Mouse (Mus musculus): ENCODE results near the gene Rft1. TPM values are rescaled to one million over a fixed set of nuclear protein-coding genes. Genes with fewer than 3 reads are reported as not detected.

Rft1 gene
- 8.4 and 9.0 TPM in 2 replicates for polyA plus RNA-seq (2015; fragmentation: Nextera tagmentation; extraction: Ambion mirVana)

DNA sequence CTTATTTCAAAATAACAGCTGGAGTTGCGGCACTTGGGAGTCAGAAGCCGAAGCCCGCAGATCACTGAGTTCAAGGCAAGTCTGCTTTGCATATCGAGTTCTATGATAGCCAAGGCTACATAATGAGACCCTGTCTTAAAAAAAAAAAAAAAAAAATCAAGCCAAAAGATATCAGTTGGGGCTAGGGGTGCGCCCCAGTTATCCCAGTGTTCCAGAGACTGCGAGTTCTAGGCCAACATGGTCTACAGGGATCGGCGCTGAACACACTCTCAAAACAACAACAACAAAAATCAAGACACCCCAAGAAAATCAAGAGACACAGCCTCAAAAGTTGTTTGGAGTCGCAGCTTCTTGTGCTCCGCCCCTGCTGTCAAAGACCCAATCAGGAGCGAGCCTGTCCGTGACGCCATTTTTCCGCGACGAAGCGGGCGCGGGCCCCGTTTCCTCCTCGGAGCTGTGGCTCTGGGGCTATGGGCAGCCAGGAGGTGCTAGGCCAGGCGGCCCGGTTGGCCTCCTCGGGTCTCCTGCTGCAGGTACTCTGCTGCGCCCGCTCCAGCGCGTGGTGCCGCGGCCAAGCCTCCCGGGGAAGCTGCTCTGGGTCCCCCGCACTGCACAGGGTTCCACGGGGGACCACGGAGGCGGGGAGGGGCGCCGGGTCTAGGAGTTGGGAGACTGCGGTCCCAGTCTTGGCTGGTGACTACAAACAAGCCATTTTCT lies at the start of gene Rft1:
Gene Rft1 (plus strand): TSS at position 418 of the 717 bp plus-strand sequence.
- H3K9me3 ChIP-seq (ENCODE audit: control insufficient read depth) = no peaks in the 10 kb centered on the region
- H3K9ac ChIP-seq (ENCODE audit: low read depth, low read length) = peak within 1 kb of the TSS; percentile 82
- peak within 1 kb of the TSS; percentile 86 for H3K27ac ChIP-seq (ENCODE audit: low read depth, low read length)
- H3K4me1 ChIP-seq (replicated peaks; ENCODE audit: control insufficient read depth, insufficient read depth, low read length) = no peaks in the 10 kb centered on the region
- no peaks in the 10 kb centered on the region for H3K27me3 ChIP-seq (replicated peaks; ENCODE audit: control insufficient read depth, insufficient read depth, low read length)
- 1% methylated on average over 38 of the region's 38 CpGs for WGBS
- peak; percentile 89 for ATAC-seq
- peak within 1 kb of the TSS; percentile 67 for H3K4me3 ChIP-seq (ENCODE audit: low read depth, low read length)
- TF ChIP-seq CTCF (IDR thresholded peaks at IDR 0.05; ENCODE audit: low read depth) = peak; percentile 54
- H3K4me2 ChIP-seq (replicated peaks; ENCODE audit: low read depth) = peak within 1 kb of the TSS; percentile 64
- H3K36me3 ChIP-seq (ENCODE audit: control insufficient read depth, insufficient read depth) = peaks cover 6% of the 10 kb centered on the region; the same call in 1 of the 2 replicates

- Histone ChIP-seq H3K27me3 (replicated peaks; ENCODE audit: control insufficient read depth, insufficient read depth, low read length) (no peaks in the 10 kb centered on the region), H3K4me2 (replicated peaks; ENCODE audit: low read depth) (no peak overlapping the region), H3K27ac (ENCODE audit: low read depth, low read length) (no peak overlapping the region), H3K9me3 (ENCODE audit: control insufficient read depth) (no peaks in the 10 kb centered on the region), H3K4me3 (ENCODE audit: low read depth, low read length) (no peak overlapping the region), H3K9ac (ENCODE audit: low read depth, low read length) (no peak overlapping the region), H3K4me1 (replicated peaks; ENCODE audit: control insufficient read depth, insufficient read depth, low read length) (no peaks in the 10 kb centered on the region), H3K36me3 (ENCODE audit: control insufficient read depth, insufficient read depth) (peaks cover 78% of the 10 kb centered on the region)
- TF ChIP-seq CTCF (IDR thresholded peaks at IDR 0.05; ENCODE audit: low read depth) = no peak
- WGBS = 87% methylated on average over 5 of the region's 5 CpGs
- ATAC-seq = no peak
Observed at GRCm38 (mm10) chr14:30606817-30607216, 47.3 kb upstream of the Rft1 start.

- peaks cover 69% of the 10 kb centered on the region for H3K36me3 ChIP-seq (ENCODE audit: control insufficient read depth, insufficient read depth)
- no peaks in the 10 kb centered on the region for H3K27me3 ChIP-seq (replicated peaks; ENCODE audit: control insufficient read depth, insufficient read depth, low read length)
- H3K4me1 ChIP-seq (replicated peaks; ENCODE audit: control insufficient read depth, insufficient read depth, low read length) = no peaks in the 10 kb centered on the region; the same call in 1 of the 2 replicates
- H3K27ac ChIP-seq (ENCODE audit: low read depth, low read length) = no peak overlapping the region
- H3K4me3 ChIP-seq (ENCODE audit: low read depth, low read length) = no peak overlapping the region
- no peak for TF ChIP-seq CTCF (IDR thresholded peaks at IDR 0.05; ENCODE audit: low read depth)
- H3K4me2 ChIP-seq (replicated peaks; ENCODE audit: low read depth) = no peak overlapping the region
- H3K9ac ChIP-seq (ENCODE audit: low read depth, low read length) = no peak overlapping the region
- WGBS = 78% methylated on average over 4 of the region's 4 CpGs
- no peak for ATAC-seq
- no peaks in the 10 kb centered on the region for H3K9me3 ChIP-seq (ENCODE audit: control insufficient read depth)
Observed at GRCm38 (mm10) chr14:30607696-30608095, 46.5 kb upstream of the Rft1 start.

DNA sequence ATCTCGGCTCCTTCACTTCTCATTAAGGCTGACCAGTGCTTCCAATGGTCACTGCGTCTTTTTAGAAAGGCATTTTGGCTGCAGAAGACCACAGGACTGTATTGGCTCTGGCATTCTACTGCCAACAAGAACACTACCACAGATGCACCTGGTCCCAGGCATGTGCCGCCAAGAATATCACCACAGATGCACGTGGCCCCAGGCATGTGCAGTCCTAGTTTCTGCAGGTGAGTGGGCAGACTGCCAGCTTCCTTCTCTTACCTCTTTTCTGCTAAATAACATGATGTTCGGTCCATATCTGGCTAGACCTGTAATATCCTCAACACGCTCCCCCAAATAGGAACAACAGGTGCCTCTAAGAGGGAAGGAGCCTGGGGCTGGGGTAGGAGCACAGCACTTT lies 46.0 kb upstream of the Rft1 start:
- WGBS = 77% methylated on average over 6 of the region's 6 CpGs
- Histone ChIP-seq H3K36me3 (ENCODE audit: control insufficient read depth, insufficient read depth) (peaks cover 64% of the 10 kb centered on the region), H3K4me3 (ENCODE audit: low read depth, low read length) (no peak overlapping the region), H3K27ac (ENCODE audit: low read depth, low read length) (no peak overlapping the region), H3K9ac (ENCODE audit: low read depth, low read length) (no peak overlapping the region), H3K9me3 (ENCODE audit: control insufficient read depth) (no peaks in the 10 kb centered on the region), H3K4me2 (replicated peaks; ENCODE audit: low read depth) (no peak overlapping the region), H3K27me3 (replicated peaks; ENCODE audit: control insufficient read depth, insufficient read depth, low read length) (no peaks in the 10 kb centered on the region), H3K4me1 (replicated peaks; ENCODE audit: control insufficient read depth, insufficient read depth, low read length) (no peaks in the 10 kb centered on the region; the same call in 1 of the 2 replicates)
- TF ChIP-seq CTCF (IDR thresholded peaks at IDR 0.05; ENCODE audit: low read depth) = no peak
- ATAC-seq = no peak

GRCm38 (mm10) chr14:30609499-30609898 lies 44.7 kb upstream of the Rft1 start:
- H3K27ac ChIP-seq (ENCODE audit: low read depth, low read length) = no peak overlapping the region
- no peak for ATAC-seq

DNA sequence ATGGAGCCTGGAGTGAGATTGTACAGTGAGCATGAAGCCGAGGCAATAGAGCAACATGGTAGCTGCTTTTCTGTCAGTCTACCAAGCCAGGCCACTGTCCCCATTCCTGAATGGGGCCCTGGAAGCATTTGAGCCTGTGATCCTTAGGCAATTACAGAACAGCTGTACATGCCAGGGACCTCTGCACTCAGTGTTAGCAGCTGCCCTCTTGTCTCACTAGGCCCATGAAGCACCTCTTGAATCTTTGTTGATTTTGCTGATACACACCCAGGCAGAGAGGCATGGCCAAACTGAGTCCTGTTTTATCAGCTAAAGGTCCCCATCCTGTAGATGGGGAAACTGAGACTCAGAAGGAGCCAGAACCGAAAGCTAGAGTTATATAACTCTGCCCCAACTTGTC lies 43.9 kb upstream of the Rft1 start:
- no peak for TF ChIP-seq CTCF (IDR thresholded peaks at IDR 0.05; ENCODE audit: low read depth)
- H3K27me3 ChIP-seq (replicated peaks; ENCODE audit: control insufficient read depth, insufficient read depth, low read length) = no peaks in the 10 kb centered on the region
- H3K27ac ChIP-seq (ENCODE audit: low read depth, low read length) = no peak overlapping the region
- H3K9ac ChIP-seq (ENCODE audit: low read depth, low read length) = no peak overlapping the region
- H3K9me3 ChIP-seq (ENCODE audit: control insufficient read depth) = no peaks in the 10 kb centered on the region
- ATAC-seq = no peak
- H3K4me2 ChIP-seq (replicated peaks; ENCODE audit: low read depth) = no peak overlapping the region
- peaks cover 48% of the 10 kb centered on the region for H3K36me3 ChIP-seq (ENCODE audit: control insufficient read depth, insufficient read depth)
- H3K4me1 ChIP-seq (replicated peaks; ENCODE audit: control insufficient read depth, insufficient read depth, low read length) = no peaks in the 10 kb centered on the region; the same call in 1 of the 2 replicates
- 72% methylated on average over 2 of the region's 2 CpGs for WGBS
- H3K4me3 ChIP-seq (ENCODE audit: low read depth, low read length) = no peak overlapping the region

More at GRCm38 (mm10) chr14:30609499-30609898, 44.7 kb upstream of the Rft1 start:
- 87% methylated on average over 3 of the region's 3 CpGs for WGBS
- no peaks in the 10 kb centered on the region for H3K9me3 ChIP-seq (ENCODE audit: control insufficient read depth)
- H3K27me3 ChIP-seq (replicated peaks; ENCODE audit: control insufficient read depth, insufficient read depth, low read length) = no peaks in the 10 kb centered on the region
- H3K4me3 ChIP-seq (ENCODE audit: low read depth, low read length) = no peak overlapping the region
- no peaks in the 10 kb centered on the region; the same call in 1 of the 2 replicates for H3K4me1 ChIP-seq (replicated peaks; ENCODE audit: control insufficient read depth, insufficient read depth, low read length)
- no peak overlapping the region for H3K4me2 ChIP-seq (replicated peaks; ENCODE audit: low read depth)
- H3K9ac ChIP-seq (ENCODE audit: low read depth, low read length) = no peak overlapping the region
- peaks cover 52% of the 10 kb centered on the region for H3K36me3 ChIP-seq (ENCODE audit: control insufficient read depth, insufficient read depth)
- TF ChIP-seq CTCF (IDR thresholded peaks at IDR 0.05; ENCODE audit: low read depth) = no peak
